Mouse (Mus musculus) megakaryocyte progenitor cell, adult 5-6 weeks (primary cell): ENCODE results near the gene Tnfsfm13. TPM values are rescaled to one million over a fixed set of nuclear protein-coding genes. Genes with fewer than 3 reads are reported as not detected.

Source experiments
- ATAC-seq: replicated peaks from 2 replicates; pipeline ENCODE4 v1.8.0; 2016; ENCODE audit warnings: mild to moderate bottlenecking, moderate TSS enrichment, inconsistent platforms; ENCODE audit not compliant: poor library complexity
- total RNA-seq, 2 experiments: library from RNA; stranded (forward) in 1 of 2; stranded (reverse) in 1 of 2; fragments of 157-497, 149-512 nt in 1 of 2; fragments of 200-1000 nt in 1 of 2; gene quantifications; 2 replicates each; pipeline versions ENCODE4 v1.2.3 to v1.2.4; 2015 to 2017

The Tnfsfm13 gene
- 7.5 and 9.4 TPM in 2 replicates for total RNA-seq (2015)
- total RNA-seq (2017) = 6.1 and 7.9 TPM in 2 replicates

- ATAC-seq = peak; percentile 86
These were observed at the start of gene Tnfsfm13, which contains the start of gene Tnfsf12 for GRCm38 (mm10) chr11:69695361-69696181. Gene Tnfsfm13 (minus strand): TSS chr11:69696098. Gene Tnfsf12 (minus strand): TSS chr11:69695849.

- 0 out of 2 replicates have a peak, but pooled peaks have one; percentile 52 for ATAC-seq
These were observed 35.5 kb upstream of the Tnfsfm13 start for GRCm38 (mm10) chr11:69731408-69731807.

GRCm38 (mm10) chr11:69729063-69729462, 33.2 kb upstream of the Tnfsfm13 start:
- ATAC-seq = peak; percentile 74

- ATAC-seq = no peak
These were observed 30.1 kb upstream of the Tnfsfm13 start for GRCm38 (mm10) chr11:69725951-69726350.

- ATAC-seq = no peak
These were observed 27.2 kb upstream of the Tnfsfm13 start for GRCm38 (mm10) chr11:69723074-69723473.

- no peak for ATAC-seq
These were observed 25.0 kb upstream of the Tnfsfm13 start for GRCm38 (mm10) chr11:69720852-69721251.

GRCm38 (mm10) chr11:69719423-69719822, 23.5 kb upstream of the Tnfsfm13 start:
- ATAC-seq = no peak

GRCm38 (mm10) chr11:69718661-69719060, 22.8 kb upstream of the Tnfsfm13 start:
- no peak for ATAC-seq

- ATAC-seq = no peak
These were observed 21.1 kb upstream of the Tnfsfm13 start for GRCm38 (mm10) chr11:69716953-69717352.

- ATAC-seq = no peak
These were observed 20.0 kb upstream of the Tnfsfm13 start for GRCm38 (mm10) chr11:69715929-69716328.

GRCm38 (mm10) chr11:69715482-69715881, 19.6 kb upstream of the Tnfsfm13 start:
- ATAC-seq = peak; percentile 61; the same call in 1 of the 2 replicates

GRCm38 (mm10) chr11:69714636-69715329, 18.9 kb upstream of the Tnfsfm13 start:
- no peak for ATAC-seq

- no peak for ATAC-seq
These were observed 17.2 kb upstream of the Tnfsfm13 start for GRCm38 (mm10) chr11:69712954-69713672.

GRCm38 (mm10) chr11:69711082-69711481, 15.2 kb upstream of the Tnfsfm13 start:
- ATAC-seq = no peak

- no peak for ATAC-seq
These were observed 14.6 kb upstream of the Tnfsfm13 start for GRCm38 (mm10) chr11:69710470-69710869.

- ATAC-seq = no peak; the same call in 1 of the 2 replicates
These were observed 13.9 kb upstream of the Tnfsfm13 start for GRCm38 (mm10) chr11:69709554-69710446.

- no peak for ATAC-seq
These were observed 12.8 kb upstream of the Tnfsfm13 start for GRCm38 (mm10) chr11:69708614-69709265.

GRCm38 (mm10) chr11:69707873-69708381, 12.0 kb upstream of the Tnfsfm13 start:
- no peak for ATAC-seq

GRCm38 (mm10) chr11:69707480-69707847, 11.6 kb upstream of the Tnfsfm13 start:
- no peak for ATAC-seq
